8 mouse cellular contexts compared by ENCODE assay signal in genomic region chr4:55005066-55005465, GRCm38 (mm10).
DNase-seq lines count a peak whose midpoint lies in the region; ATAC-seq lines count a peak whose summit lies in the region.

No protein-coding gene starts in this region.

- H3K27me3 ChIP-seq in heart, embryonic 10.5 days (ENCODE audit: insufficient read depth, poor library complexity, severe bottlenecking): no peaks in the 10 kb centered on the region
- no peaks in the 10 kb centered on the region for H3K27me3 ChIP-seq in kidney, embryonic 15.5 days

- peaks cover 37% of the 10 kb centered on the region for H3K4me1 ChIP-seq in heart, embryonic 10.5 days
- H3K4me1 ChIP-seq in kidney, embryonic 15.5 days: peaks cover 37% of the 10 kb centered on the region

- peak; percentile 79 for DNase-seq in ES-CJ7 (ENCODE audit: low read depth, low spot score)
- peak; percentile 30 for DNase-seq in cerebellum, adult 9-11 months
- no peak for DNase-seq in heart, embryonic 10.5 days (ENCODE audit: low spot score)
- DNase-seq in lung, postnatal 14 days: peak; percentile 21
- DNase-seq in yolk sac, embryonic 10.5 days (ENCODE audit: low spot score): peak; percentile 80
- DNase-seq in gastrocnemius, adult 8-10 months (ENCODE audit: low spot score in 2 of 2): no peak
- DNase-seq in c-Kit-positive CD71-positive TER-119-positive erythroid progenitor cells, embryonic 14.5 days (ENCODE audit: low spot score): no peak

- H3K27ac ChIP-seq in heart, embryonic 10.5 days: peak overlapping the region; percentile 89
- peak overlapping the region; percentile 89 for H3K27ac ChIP-seq in kidney, embryonic 15.5 days

- H3K9me3 ChIP-seq in heart, embryonic 10.5 days: no peaks in the 10 kb centered on the region
- H3K9me3 ChIP-seq in kidney, embryonic 15.5 days (replicated peaks): no peaks in the 10 kb centered on the region

- peak; percentile 57; the same call in 1 of the 2 replicates for ATAC-seq in kidney, embryonic 15.5 days (replicated peaks; ENCODE audit: low FRiP score)

- WGBS in heart, embryonic 10.5 days: 18% methylated on average over 4 of the region's 4 CpGs
- WGBS in kidney, embryonic 15.5 days: 17% methylated on average over 4 of the region's 4 CpGs

- H3K36me3 ChIP-seq in heart, embryonic 10.5 days: peaks cover 31% of the 10 kb centered on the region
- H3K36me3 ChIP-seq in kidney, embryonic 15.5 days: peaks cover 30% of the 10 kb centered on the region

- peak overlapping the region; percentile 17; the same call in 1 of the 2 replicates for H3K9ac ChIP-seq in kidney, embryonic 15.5 days

- H3K4me2 ChIP-seq in kidney, embryonic 15.5 days: peak overlapping the region; percentile 51

- peak overlapping the region; percentile 43 for H3K4me3 ChIP-seq in heart, embryonic 10.5 days
- peak overlapping the region; percentile 11 for H3K4me3 ChIP-seq in kidney, embryonic 15.5 days (replicated peaks)

Comparison
In these comparisons a context has a peak if more than half of its experiments do, and no peak if none do; other contexts are left out.
1. DNase-seq: peak in ES-CJ7 (single experiment), cerebellum, adult 9-11 months (single experiment), lung, postnatal 14 days (single experiment) and yolk sac, embryonic 10.5 days (single experiment); none in heart, embryonic 10.5 days (single experiment), gastrocnemius, adult 8-10 months (0 of 2) and c-Kit-positive CD71-positive TER-119-positive erythroid progenitor cells, embryonic 14.5 days (single experiment).